Mouse (Mus musculus) kidney, embryonic 16.5 days (tissue): ENCODE measurements at regions not wholly inside any gene's neighbourhood (a gene's known extent, or its start where the extent isn't known, plus 50 kb on each side); places are given as distances from the start of the nearest gene placed in this dataset.
A peak's percentile ranks its signal among the peaks of the same experiment; 100 is the strongest.
"Not testable (repeated sequence)": the region's sequence is repeated elsewhere in the genome, so short reads cannot be mapped to it uniquely, and the experiment has no call there.

ENCODE experiments used
- ATAC-seq: fragments of 200-750 bp; cut with Nextera tagmentation; 2 replicates; pipeline ENCODE4 v1.8.0; 2017; ENCODE audit warnings: moderate TSS enrichment; ENCODE audit not compliant: low FRiP score, low TSS enrichment
- H3K27ac ChIP-seq: fragments of 300-500 bp; sonication (generic); 2 replicates; pipeline ENCODE4 v1.5.1; 2014; ENCODE audit warnings: low read length
- H3K27me3 ChIP-seq: fragments of 300-500 bp; sonication (generic); 2 replicates; pipeline ENCODE4 v1.6.1; 2014; ENCODE audit warnings: low read length, control low read depth, mixed read lengths; ENCODE audit not compliant: insufficient read depth
- H3K36me3 ChIP-seq: fragments of 300-500 bp; sonication (generic); 2 replicates; pipeline ENCODE4 v1.6.1; 2014; ENCODE audit warnings: low read length, control low read depth, mixed read lengths; ENCODE audit not compliant: insufficient read depth
- H3K4me1 ChIP-seq: fragments of 300-500 bp; sonication (generic); 2 replicates; pipeline ENCODE4 v1.6.1; 2014; ENCODE audit warnings: low read length, control low read depth, mixed read lengths; ENCODE audit not compliant: insufficient read depth
- H3K4me2 ChIP-seq: fragments of 300-500 bp; sonication (generic); replicated peaks from 2 replicates; pipeline ENCODE4 v1.6.1; 2014; ENCODE audit warnings: low read depth, low read length
- H3K4me3 ChIP-seq: fragments of 300-500 bp; sonication (generic); 2 replicates; pipeline ENCODE4 v1.5.1; 2014; ENCODE audit warnings: mild to moderate bottlenecking, low read length
- H3K9ac ChIP-seq: fragments of 300-500 bp; sonication (generic); replicated peaks from 2 replicates; pipeline ENCODE4 v1.6.1; 2014; ENCODE audit warnings: low read length
- H3K9me3 ChIP-seq: fragments of 300-500 bp; sonication (generic); 2 replicates; pipeline ENCODE4 v1.6.1; 2016; ENCODE audit warnings: low read length, control low read depth
- WGBS: fragments of 180-500 bp; shearing (Covaris S2); extraction: QIAGEN DNeasy Blood & Tissue Kit; methylation state at CpG from one replicate; pipeline ENCODE4 v1.1.7; 2014; 5-methylcytosine and 5-hydroxymethylcytosine counted together

DNA sequence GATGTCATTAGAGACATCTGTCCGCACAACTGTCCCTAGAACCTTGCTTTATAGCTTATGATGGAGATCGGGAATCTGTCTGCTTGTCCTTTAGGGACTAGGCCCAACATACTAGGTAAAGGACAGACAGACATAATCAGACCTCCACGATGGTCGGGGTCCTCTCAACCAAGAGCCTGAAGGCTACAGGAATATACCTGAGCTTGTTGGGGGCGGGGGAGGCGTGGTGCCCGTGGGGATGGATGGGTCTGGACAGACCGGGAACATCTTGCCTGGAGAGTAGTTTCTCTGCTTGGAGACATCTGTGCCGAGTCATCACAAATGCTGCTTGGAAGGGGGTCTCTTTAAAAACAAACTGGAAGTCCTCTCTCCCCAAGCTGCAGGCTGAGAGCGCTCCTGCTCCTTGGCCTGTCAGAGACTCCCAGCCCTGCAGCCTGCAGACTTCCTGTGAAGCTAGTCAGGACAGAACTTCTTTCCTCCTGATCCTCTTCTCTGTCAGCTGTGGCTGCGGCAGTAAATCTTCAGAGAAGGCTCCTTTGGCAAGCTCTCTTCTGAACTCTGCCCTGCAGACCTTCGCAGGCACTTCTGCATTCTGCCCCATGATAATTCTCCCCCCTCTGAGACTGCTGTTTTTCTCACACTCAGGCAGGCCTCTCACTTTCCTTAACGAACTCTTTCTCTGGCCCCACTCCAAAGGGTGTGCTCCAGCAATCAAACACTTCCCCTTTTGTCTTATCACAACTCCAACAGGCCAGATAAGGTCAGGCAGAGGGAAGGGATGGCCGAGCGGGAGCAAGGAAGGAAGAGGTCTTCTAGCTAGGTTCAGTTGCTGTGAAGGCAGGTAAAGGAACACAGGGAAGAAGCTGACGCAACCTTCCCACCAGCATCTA, 143.1 kb upstream of the Cdk6 start:
- peak overlapping the region; percentile 87 for H3K27ac ChIP-seq
- 38% methylated on average over 16 of the region's 16 CpGs for WGBS
- H3K9me3 ChIP-seq, result no peaks in the 10 kb centered on the region
- no peaks in the 10 kb centered on the region for H3K36me3 ChIP-seq
- peaks cover 20% of the 10 kb centered on the region for H3K4me1 ChIP-seq
- ATAC-seq, result peak; percentile 93
- H3K4me3 ChIP-seq, result no peak overlapping the region
- 0 out of 2 replicates have a peak overlapping the region, but pooled peaks have one; percentile 22 for H3K9ac ChIP-seq
- H3K27me3 ChIP-seq, result no peaks in the 10 kb centered on the region
- peak overlapping the region; percentile 37 for H3K4me2 ChIP-seq

DNA sequence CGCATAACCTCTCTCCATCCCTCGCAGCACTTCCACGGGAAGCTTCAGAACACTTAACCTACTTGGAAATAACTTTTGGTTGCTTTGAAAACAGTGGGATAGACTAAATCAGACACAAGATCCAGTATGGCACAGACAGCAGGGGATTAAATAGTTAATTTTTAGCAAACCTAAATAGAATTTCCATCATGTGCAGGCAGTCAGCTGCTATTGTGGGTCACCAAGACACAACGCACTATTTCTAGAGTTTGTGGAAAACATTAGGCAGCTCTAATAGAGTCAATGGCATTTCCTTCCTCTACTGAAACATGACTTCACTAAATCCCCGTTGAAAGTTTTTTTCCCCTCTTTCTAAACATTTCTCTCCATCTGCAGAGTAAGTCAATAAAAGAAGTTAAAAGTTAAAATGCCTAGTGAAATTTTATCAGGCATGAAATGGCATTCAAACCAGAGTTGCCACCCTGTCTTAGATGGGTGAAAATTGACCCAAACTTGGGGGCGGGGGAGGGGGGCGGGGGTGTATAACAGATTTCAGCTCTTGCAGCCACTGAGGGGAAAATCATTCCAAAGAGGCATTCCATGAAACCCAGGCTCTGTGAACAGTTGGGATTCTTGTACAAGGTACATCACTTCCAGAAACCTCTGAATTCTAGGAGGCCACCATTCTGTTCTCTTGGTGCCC, 142.3 kb upstream of the Cdk6 start:
- peak overlapping the region; percentile 87 for H3K27ac ChIP-seq
- H3K36me3 ChIP-seq, H3K4me3 ChIP-seq, H3K9me3 ChIP-seq, H3K27me3 ChIP-seq, H3K9ac ChIP-seq: not testable (repeated sequence)
- peak overlapping the region; percentile 37 for H3K4me2 ChIP-seq
- peak; percentile 79 for ATAC-seq
- WGBS, result 27% methylated on average over 7 of the region's 7 CpGs
- H3K4me1 ChIP-seq, result peaks cover 20% of the 10 kb centered on the region

DNA sequence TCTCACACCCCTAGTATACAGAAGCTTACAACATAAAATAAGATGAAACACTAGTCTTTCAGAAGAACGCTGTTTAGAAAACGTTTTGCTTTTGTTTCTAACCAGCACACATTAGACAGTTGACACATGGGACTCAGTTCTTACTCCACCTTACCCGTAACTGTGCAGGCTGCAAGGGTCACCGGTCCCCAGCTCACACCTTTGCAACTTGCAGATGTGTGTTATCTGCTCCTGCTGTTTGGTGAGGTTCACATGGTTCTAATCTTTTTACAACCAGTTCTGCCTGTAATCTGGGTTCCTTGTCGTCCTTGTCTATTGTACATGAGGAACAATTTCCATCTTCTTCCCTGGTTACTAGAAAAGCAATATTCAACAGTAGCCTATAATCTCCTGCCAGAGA, 135.1 kb upstream of the Cdk6 start:
- not testable (repeated sequence) for H3K9me3 ChIP-seq, H3K4me3 ChIP-seq, ATAC-seq, H3K4me1 ChIP-seq, H3K4me2 ChIP-seq, H3K27me3 ChIP-seq, H3K36me3 ChIP-seq, H3K9ac ChIP-seq, H3K27ac ChIP-seq
- WGBS, result 76% methylated on average over 5 of the region's 5 CpGs

DNA sequence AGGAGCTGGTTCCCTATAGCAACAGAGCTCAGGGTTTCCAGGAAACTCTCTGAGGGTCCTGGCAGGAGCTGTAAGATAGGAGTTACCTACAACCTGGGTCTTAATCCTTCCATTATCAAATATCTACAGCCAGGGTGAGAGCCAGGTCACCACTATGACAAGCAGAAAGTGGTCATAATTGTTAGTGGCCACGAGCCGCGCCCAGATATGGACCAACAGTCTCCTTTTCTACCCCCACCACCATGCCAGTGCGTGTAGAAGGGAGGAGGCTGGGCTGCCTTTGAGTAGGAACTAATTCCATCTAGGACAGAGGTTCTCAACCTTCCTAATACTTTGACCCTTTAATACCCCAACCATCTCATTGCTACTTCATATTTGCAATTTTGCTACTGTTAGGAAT, 133.0 kb upstream of the Cdk6 start:
- 87% methylated on average over 4 of the region's 4 CpGs for WGBS
- not testable (repeated sequence) for ATAC-seq, H3K9me3 ChIP-seq, H3K27me3 ChIP-seq, H3K9ac ChIP-seq, H3K4me2 ChIP-seq, H3K27ac ChIP-seq, H3K4me1 ChIP-seq, H3K4me3 ChIP-seq, H3K36me3 ChIP-seq

DNA sequence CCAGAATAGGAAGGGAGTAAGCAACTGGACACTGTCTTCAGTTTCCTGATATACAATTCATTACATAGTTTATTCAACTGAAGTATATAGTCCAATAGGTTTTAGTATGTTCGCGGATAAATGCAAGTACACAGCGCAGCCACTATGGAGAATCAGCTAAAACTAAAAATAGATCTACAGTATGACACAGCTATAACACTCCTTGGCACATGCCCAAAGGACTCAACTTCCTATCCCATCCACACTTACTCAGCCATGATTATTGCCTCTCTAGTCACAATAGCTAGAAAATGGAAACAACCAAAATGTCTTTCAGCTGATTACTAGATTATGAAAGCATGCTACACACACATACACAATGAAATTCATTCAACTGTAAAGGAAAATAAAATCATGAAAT, 130.0 kb upstream of the Cdk6 start:
- no peak for ATAC-seq
- H3K27me3 ChIP-seq, result no peaks in the 10 kb centered on the region
- 92% methylated on average over 3 of the region's 3 CpGs for WGBS

DNA sequence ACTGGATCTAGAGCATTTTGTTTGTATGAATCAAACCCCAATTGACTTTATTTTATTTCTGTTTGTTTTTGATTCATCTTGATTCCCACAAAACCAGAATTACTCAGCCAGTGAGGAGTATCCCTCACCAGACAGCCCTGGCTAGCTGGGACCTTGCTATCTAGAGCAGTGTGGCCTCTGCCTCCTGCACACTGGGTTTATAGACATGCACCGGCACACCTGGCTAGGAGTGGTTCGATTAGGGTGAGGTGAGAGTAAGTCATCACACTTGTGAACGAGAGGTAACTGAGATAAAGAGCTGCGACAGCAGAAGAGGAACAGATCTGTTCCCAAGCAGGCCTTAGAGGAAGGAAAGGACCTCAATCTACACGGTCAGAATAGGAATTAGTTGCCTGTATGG, 125.2 kb upstream of the Cdk6 start:
- no peak overlapping the region for H3K4me2 ChIP-seq
- H3K27me3 ChIP-seq, result no peaks in the 10 kb centered on the region
- H3K9me3 ChIP-seq, result no peaks in the 10 kb centered on the region
- H3K9ac ChIP-seq, result no peak overlapping the region
- no peak overlapping the region for H3K27ac ChIP-seq
- H3K4me3 ChIP-seq, result no peak overlapping the region
- no peaks in the 10 kb centered on the region for H3K4me1 ChIP-seq
- no peaks in the 10 kb centered on the region for H3K36me3 ChIP-seq
- WGBS, result 80% methylated on average over 5 of the region's 5 CpGs
- no peak for ATAC-seq

More for the DNA sequence above, 130.0 kb upstream of the Cdk6 start:
- Histone ChIP-seq H3K4me1 (no peaks in the 10 kb centered on the region), H3K4me2 (no peak overlapping the region), H3K9me3 (no peaks in the 10 kb centered on the region), H3K36me3 (no peaks in the 10 kb centered on the region), H3K9ac (no peak overlapping the region), H3K4me3 (no peak overlapping the region), H3K27ac (no peak overlapping the region)

DNA sequence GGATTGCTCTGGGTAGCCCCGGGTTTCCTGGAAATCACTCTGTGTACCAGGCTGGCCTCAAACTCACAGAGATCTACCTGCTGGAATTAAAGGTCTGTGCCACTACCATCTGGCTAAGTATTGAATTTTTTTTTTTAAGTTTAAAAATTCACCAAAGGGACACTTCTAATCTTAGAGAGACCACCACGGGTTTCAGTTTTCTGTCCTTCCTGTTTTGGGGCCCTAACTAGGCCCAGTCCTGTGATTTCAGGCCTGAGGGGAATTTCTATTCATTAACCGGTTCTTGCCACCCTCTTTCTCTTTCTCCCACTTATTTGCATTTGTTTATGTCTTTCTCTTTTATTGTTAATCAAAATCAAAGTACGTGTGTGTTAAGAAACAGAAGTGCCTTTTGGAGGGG, 122.1 kb upstream of the Cdk6 start:
- no peak for ATAC-seq

DNA sequence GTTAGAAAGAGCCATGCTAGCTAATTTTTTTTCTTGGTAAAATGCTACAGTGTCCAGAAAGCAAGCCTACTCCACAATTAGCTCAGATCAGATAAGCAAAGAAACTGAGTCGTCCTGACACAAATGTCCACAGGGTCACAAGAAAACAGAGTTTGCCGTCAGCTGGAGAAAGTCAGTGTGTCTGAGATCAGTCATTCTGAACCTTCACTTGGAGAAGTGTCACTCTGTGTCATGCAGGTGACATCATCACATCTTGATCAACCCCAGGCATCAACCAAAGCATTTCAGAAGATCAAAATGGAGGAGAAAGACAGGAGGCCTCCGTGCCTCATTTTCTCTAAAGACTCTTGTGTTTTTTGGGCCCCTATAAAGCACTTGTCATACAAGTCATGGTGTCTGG, 121.5 kb upstream of the Cdk6 start:
- Histone ChIP-seq H3K4me2 (no peak overlapping the region), H3K9ac (no peak overlapping the region), H3K4me1 (no peaks in the 10 kb centered on the region), H3K9me3 (no peaks in the 10 kb centered on the region), H3K27me3 (no peaks in the 10 kb centered on the region), H3K36me3 (no peaks in the 10 kb centered on the region), H3K27ac (no peak overlapping the region), H3K4me3 (no peak overlapping the region)
- WGBS, result 77% methylated on average over 3 of the region's 3 CpGs
- ATAC-seq, result no peak

More for the DNA sequence above, 122.1 kb upstream of the Cdk6 start:
- Histone ChIP-seq H3K9ac (no peak overlapping the region), H3K4me3 (no peak overlapping the region), H3K4me2 (no peak overlapping the region), H3K36me3 (no peaks in the 10 kb centered on the region), H3K4me1 (no peaks in the 10 kb centered on the region), H3K27me3 (no peaks in the 10 kb centered on the region), H3K27ac (no peak overlapping the region), H3K9me3 (no peaks in the 10 kb centered on the region)
- WGBS, result 46% methylated on average over 4 of the region's 4 CpGs

DNA sequence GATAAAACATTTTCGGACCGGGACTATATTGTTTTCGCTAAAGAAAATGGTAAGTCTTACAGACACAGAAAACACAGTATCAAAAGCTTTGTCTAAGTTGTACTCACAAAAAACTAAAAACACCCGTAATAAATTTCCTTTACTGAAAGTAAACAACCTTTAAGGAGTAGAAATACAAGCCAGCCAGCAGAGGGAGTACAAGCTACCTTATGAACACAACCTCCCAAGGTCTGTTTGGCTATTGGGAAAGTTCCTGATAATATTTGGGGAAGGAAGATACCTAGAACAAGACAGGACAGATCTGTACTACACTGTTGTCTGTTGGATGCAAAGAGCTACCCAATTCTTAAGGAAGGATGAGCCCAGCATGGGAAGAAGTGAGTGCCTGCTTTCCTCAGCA, 117.5 kb upstream of the Cdk6 start:
- not testable (repeated sequence) for H3K36me3 ChIP-seq, ATAC-seq, H3K9me3 ChIP-seq, H3K27me3 ChIP-seq, H3K27ac ChIP-seq, H3K4me1 ChIP-seq, H3K9ac ChIP-seq, H3K4me2 ChIP-seq, H3K4me3 ChIP-seq
- 74% methylated on average over 4 of the region's 4 CpGs for WGBS

DNA sequence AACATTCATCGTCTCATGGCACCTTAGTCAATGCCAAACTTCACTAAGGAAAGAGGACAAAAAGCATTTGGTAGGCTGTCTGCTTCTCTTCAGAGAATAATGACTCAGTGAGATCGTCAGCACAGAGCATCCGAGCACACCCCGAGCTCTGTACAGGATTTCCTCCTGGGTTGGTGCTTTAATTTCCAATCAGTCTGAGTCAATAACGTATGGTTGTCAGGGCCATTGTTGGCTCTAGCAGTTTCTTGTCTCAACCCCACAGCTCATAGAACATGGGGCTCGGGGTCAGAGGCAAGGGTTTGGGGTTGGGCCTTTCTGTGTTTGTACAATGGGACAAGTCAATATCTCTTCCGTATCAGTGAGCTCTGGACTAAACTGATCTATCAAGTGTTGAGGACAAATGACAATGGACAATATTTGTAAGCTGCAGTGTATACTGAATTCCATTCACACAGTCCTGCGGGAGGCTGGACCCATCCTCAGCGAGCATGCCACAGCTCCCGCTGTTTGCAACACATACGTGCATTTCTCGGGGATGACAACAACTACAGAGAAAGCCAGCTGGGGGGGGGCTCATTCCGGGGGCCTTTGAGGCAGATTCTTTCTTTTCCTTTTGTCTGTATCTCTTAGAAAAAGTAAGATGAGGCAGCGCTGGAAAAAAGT, 116.8 kb upstream of the Cdk6 start:
- H3K9ac ChIP-seq, H3K4me2 ChIP-seq, H3K27me3 ChIP-seq, H3K27ac ChIP-seq, H3K9me3 ChIP-seq, H3K4me1 ChIP-seq, H3K36me3 ChIP-seq, ATAC-seq, H3K4me3 ChIP-seq: not testable (repeated sequence)
- 89% methylated on average over 14 of the region's 14 CpGs for WGBS
